Mouse (Mus musculus) myocyte (in vitro differentiated cells): ENCODE results near the gene Spsb1.
A peak's percentile ranks its signal among the peaks of the same experiment; 100 is the strongest.

Experiments used
- CEBPB ChIP-seq: IDR thresholded peaks from 2 replicates; pipeline ENCODE4 v1.6.1; 2011; ENCODE audit warnings: mild to moderate bottlenecking, moderate library complexity; ENCODE audit not compliant: poor library complexity, insufficient read depth, severe bottlenecking
- POLR2A ChIP-seq: IDR thresholded peaks from one replicate; pipeline ENCODE4 v1.6.1; 2011; ENCODE audit warnings: low read depth, mild to moderate bottlenecking, control low read depth, moderate library complexity; ENCODE audit not compliant: insufficient read length
- USF1 ChIP-seq: IDR thresholded peaks from one replicate; pipeline ENCODE4 v1.6.1; 2011; ENCODE audit warnings: low read depth, mild to moderate bottlenecking, control low read depth, moderate library complexity

GRCm38 (mm10) chr4:149979819-149980308 lies 25.0 kb upstream of the Spsb1 start:
- TF ChIP-seq CEBPB (peak; percentile 86), USF1 (peak; percentile 19), POLR2A (no peak)
